Mouse (Mus musculus): ENCODE data around the gene Ankrd40. TPM values are rescaled to one million over a fixed set of nuclear protein-coding genes. Genes with fewer than 3 reads are reported as not detected.
A peak's percentile ranks its signal among the peaks of the same experiment; 100 is the strongest.

Ankrd40 gene
- total RNA-seq, 2 experiments from 2014 or later, result 12.2 to 22.2 TPM

DNA sequence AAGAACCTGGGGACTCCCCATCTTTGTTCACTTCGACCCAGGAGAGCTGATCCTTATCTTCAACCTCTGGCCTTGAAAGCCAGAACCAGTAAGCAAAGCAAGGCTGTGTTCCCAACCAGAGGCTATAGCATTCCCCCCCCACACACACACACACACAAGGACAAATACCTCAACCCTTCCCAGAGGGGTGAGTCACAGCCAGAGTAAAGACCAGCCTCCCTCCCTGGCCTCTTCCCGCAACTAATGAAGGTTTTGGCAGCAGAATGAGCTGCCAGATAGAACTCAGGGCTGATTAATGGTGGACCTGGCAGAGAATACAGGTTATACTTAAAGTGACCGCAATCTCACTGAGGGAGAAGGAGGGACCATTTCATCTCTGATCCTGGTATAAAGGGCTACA is 18.8 kb downstream of the Ankrd40 start:
- no peak for ATAC-seq (replicated peaks; ENCODE audit: low FRiP score, poor library complexity, severe bottlenecking)

DNA sequence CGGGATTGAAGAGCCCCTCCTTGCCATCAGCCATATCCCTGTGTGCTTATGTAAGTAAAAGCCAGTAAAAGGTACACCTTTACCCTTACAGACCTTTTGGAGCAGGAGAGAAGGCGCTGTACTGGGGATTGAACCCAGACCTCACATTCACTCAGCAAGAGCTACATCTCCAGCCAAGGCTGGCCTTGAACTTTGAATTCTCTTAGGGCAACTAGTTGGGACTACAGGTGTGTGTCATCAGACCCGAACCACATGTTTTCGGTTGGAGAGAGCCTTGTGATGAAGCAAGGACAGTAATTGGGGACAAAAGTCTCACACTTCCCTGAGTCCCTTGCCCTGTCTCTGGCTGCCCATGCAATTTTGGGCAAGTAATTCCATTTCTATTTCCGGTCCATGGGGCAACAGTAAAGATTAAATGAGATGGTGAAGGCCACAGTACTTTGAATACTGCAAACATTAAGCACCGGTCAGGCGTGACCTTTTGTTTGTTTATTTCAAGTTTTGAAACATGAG is 19.3 kb downstream of the Ankrd40 start:
- ATAC-seq (replicated peaks; ENCODE audit: low FRiP score, poor library complexity, severe bottlenecking), result no peak

DNA sequence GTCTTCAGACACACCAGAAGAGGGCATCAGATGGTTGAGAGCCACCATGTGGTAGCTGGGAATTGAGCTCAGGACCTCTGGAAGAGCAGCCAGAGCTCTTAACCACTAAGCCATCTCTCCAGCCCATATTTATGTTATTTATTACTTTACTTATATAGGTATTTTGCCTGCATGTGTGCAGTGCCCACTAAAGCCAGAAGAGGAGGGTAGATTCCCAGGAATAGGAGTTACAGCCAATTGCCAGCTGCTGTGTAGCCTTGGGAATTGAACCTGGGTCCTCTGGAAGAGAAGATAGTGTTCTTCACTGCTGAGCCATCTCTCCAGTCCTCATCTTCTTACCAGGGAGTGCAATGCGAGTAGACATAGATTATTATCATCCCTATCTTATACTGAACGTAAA is 22.0 kb downstream of the Ankrd40 start:
- no peak for ATAC-seq (replicated peaks; ENCODE audit: low FRiP score, poor library complexity, severe bottlenecking)

DNA sequence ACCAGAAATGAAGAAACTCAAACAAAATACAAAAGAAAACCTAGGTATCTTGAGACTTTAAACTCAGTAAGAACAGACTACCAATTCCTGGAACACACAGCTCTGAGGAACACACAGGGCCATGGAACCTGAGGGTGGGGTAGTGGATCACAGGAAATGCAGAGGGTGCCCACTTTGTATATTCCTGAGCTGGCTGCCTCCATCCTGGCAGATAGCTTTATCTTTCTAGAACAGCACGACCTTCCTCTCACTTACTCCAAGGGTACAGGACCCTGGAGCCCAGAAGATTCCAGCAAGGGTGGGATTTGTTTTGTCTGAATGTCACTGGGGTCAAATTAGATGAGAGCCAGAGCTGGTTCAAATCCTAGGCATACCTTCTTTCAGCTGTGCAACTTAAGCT is 22.5 kb downstream of the Ankrd40 start:
- ATAC-seq (replicated peaks; ENCODE audit: low FRiP score, poor library complexity, severe bottlenecking), result peak; percentile 55

DNA sequence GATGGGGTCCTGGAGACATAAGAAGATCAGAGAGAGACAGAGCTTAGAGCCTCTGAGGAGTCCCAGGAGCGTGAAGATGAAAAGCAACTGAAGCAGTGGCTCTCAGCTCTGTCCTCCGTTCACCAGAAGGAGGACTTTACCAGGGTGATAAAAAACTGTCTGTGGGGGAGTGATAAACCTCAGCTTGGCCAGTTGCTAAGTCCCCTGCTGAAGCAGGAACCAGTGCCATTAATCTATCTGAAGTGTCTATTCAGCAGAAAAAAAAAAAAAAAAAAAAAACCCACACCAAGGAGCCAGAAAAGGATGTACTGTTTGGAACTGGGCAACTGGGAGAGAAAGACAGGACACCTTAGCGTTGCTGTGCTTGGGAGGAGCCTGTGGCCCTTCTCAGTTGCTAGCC is 23.3 kb downstream of the Ankrd40 start:
- ATAC-seq (replicated peaks; ENCODE audit: low FRiP score, poor library complexity, severe bottlenecking), result peak; percentile 90

DNA sequence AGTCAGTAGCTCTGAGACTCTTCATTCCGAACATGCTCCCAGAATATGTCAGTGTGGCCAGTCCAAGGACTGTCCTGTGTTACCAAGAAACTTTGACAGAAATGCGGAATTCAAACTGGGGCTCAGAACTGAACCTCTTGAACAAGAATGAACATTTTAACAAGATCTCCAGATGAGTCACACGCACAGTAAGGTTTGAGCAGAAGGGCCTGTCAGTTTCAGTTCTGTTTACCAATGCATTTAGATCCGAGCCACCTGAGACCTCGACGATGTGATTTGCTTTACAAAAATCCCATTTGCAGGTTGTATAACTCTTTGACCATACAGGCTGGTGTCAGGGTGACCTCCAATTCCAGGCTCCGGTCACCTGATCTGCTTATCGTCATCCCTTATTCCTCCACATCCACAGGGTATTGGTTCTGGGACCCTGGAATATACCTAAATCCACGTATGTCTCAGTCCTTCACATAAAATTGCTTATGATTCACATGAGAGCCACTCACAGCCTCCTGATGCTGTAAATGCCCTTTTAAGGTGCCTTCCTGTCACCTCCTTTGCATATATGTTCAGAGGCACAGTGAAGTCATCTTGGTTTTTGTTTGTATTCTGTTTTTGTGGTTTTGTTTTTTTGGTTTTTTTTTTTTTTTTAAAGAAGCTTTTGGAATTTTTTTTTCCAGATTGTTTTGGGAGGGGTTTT is 27.9 kb downstream of the Ankrd40 start:
- ATAC-seq (replicated peaks; ENCODE audit: low FRiP score, poor library complexity, severe bottlenecking), result no peak

DNA sequence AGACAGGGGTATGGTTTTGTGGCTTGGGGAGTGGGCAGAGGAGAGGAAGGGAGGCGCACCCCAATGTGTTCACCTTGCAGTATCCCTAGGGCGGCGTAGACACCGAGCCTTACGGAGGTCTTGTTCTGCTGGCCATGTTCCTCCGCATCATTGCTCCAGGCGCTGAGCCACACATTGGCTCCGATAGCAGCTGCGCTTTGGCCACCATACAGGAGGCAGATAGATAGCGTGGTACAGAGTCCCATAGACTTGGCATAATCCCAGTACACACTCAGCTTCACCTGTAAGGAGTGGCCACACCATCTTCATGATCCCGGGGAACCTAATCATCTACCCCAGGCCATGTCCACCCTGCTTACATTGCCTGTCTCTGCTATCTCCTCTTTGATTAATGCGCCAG is 31.4 kb downstream of the Ankrd40 start:
- no peak for ATAC-seq (replicated peaks; ENCODE audit: low FRiP score, poor library complexity, severe bottlenecking)

DNA sequence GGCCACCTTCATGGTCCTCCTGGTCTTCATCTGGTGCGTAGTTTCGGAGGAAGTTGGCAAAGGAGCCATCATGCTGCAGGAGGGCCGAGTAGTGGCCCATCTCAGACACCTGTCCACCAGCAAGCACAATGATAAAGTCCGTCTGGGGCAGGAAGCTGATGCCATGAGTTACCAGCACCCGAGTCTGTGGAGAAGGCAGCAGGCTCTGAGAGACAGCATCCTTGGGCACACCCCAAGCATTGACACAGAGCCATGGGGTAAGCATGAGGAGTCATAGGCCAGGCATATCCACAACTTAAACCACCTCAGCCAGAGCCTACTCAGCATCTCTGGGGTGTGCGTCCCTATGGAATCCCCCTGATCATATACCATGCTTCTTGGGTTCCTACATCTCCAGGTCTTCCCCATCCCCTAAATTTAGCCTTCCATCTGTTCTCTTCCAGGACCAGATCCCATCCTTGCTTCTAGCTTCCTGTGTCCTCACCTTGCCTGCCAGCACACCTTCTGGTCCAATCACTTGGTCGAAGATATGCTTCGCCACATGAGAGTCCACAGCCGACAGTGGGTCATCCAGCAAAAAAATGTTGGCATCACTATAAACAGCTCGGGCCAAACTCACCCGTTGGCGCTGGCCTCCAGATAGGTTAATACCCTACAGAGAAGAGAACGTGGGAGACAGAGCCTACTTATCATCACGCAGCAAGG is 33.5 kb downstream of the Ankrd40 start:
- no peak for ATAC-seq (replicated peaks; ENCODE audit: low FRiP score, poor library complexity, severe bottlenecking)

DNA sequence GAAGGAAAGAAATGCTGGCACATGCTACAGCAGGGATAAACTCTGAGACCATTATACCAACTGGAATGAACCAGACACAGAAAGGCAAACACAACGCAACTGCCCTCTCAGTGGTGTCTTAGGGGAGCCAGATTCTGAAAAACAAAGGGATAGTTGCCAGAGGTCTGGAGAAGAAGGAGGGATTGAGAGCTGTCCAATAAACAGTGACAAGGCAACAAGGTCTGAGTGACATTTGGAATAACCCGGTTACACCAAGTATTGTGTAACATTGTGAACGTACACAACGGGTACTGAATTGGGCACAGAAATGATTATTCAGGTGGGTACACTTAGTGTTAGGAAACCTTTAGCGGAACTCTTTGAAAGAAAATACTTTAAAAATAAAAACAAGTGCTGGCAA is 34.3 kb downstream of the Ankrd40 start:
- no peak for ATAC-seq (replicated peaks; ENCODE audit: low FRiP score, poor library complexity, severe bottlenecking)

DNA sequence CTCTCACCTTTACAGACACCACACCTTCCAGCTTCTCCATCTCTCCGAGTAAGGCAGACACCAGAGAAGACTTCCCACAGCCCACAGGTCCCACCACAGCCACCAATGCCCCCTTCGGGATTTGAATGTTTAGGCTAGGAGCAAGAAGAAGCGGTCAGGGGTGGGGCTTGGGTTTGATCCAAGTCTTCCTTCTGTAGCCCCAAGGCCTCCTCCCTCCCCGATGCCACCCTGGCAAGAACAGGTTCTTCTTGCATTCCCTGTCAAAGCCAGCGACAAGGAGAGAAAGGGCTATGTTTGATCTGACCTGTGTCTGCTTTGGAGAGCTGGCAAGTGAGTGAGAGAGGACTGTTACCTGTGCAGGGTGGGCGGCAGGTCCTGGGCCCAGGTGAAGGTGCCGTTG is 35.9 kb downstream of the Ankrd40 start:
- no peak for ATAC-seq (replicated peaks; ENCODE audit: low FRiP score, poor library complexity, severe bottlenecking)

DNA sequence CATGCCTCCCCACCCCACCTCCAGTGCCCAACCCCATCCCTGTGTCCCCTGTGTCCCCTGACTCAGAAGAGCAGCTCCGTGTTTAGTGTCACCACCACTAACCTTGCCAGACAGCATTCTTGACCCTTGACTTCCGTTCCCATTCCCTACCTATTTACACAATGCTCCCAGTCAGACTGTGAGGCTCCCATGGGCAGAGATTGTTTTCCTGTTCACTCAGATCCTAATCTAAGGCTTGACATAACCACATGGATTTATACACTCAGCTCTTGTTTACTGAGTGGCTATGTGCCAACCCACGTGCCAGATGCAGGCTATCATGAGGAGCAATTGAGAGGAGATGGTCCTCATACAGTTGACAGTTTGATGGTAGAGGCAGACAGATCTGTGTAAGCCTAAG is 37.5 kb downstream of the Ankrd40 start:
- no peak for ATAC-seq (replicated peaks; ENCODE audit: low FRiP score, poor library complexity, severe bottlenecking)

DNA sequence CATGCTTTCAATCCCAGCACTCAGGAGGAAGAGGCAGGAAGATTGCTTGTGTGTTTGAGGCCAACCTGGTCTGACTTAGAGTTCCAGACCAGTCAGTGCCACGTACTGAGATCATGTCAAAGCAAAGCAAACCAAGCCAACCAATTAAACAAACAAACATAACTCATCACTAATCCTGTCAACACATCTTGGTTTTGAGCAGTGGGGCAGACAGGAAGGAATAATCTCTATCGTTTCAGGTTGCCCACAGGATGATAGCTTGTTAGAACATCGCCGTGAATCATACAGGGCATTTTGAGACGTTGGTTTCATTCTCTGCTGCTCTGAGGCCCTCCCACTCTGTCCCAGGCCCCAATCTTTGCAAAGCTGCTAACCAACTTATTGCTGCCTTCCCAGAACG is 42.2 kb downstream of the Ankrd40 start:
- ATAC-seq (replicated peaks; ENCODE audit: low FRiP score, poor library complexity, severe bottlenecking), result no peak

DNA sequence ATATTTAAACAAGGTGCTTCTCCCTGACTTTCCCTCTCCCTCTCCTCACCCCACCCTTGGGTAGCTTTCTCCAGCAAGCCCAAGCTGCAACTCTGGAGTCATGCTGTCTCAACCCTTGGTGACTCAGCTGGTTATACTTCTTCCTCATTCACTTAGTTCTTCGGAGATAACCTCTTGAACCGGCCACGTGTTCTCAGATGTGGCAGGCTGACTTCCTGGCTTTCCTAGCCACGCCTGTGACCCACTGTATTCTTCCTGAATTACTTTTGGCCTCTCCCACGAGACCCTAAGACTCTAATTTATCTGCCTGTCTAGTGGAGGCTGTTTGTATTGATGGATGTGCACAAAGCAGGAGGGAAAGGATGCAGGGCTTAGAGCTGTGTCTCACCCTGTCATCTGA is 43.0 kb downstream of the Ankrd40 start:
- no peak for ATAC-seq (replicated peaks; ENCODE audit: low FRiP score, poor library complexity, severe bottlenecking)

DNA sequence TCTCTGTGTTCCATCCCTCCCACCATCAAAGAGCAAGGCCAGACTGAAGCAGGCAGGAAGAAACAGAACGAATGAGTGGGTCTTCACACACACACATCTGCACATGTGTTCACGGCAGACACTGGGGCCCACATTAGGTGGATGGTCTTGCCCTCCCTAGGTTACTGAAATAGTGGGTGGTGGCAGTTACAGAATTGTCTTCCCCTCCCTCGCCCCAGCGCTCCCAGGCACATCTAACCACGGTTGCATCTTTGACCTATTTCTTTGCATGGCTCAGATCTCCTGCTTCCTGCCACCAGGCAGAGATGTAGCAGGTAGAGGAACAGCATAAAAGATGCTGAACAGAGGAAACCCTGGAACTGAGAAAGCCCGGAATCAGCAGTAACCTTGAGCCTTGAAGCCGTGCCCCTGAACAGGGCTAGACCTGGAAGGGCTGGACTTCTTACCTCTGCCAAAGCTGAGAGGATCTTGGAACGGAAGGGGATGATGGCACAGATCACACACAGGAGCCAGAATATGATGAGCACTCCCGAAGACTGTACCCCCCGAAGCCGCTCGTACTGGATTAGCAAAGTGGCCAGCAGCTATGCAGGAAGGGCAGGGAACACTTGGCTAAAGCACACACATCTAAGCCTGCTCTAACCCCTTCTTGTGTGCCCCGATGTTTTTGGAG is 46.6 kb downstream of the Ankrd40 start:
- ATAC-seq (replicated peaks; ENCODE audit: low FRiP score, poor library complexity, severe bottlenecking), result no peak

DNA sequence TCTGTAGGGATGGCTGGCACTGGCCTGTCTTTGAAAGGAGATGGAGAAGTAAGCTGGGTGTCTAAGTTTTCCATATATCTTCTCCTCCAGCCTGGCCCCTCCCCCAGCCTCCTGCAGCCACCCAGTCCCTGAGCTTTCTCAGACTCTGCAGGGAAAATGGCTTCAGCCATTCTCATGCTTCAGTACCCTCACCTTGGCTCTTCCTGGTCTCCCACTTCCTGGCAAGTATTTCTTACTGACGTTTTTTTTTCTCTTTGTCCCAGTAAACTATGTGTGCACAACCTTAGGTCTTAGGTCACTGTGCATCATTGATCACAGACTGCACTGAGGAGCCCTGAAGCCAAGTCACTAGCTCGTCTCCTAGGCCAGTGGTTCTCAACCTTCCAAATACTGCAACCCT is 51.3 kb downstream of the Ankrd40 start:
- ATAC-seq (replicated peaks; ENCODE audit: low FRiP score, poor library complexity, severe bottlenecking), result no peak

DNA sequence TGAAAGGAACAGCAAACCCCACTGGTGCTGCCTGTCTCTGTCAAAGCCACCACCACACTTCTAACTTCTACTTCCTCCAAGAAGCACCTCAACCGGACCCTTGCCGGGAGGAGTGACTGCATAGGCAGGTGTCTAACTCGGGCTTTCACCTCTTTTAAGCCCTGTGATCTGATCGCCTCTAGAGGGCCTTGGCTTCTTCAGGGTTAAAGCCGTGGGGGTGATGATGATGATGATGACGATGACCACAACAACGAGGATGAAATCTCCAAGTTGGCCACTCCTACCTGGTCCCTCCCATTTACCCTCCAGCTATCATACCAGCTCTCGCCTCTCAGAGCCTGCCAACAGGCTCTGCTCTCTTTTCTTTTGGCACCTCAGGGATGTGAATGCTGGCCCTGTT is 51.9 kb downstream of the Ankrd40 start:
- ATAC-seq (replicated peaks; ENCODE audit: low FRiP score, poor library complexity, severe bottlenecking), result no peak

DNA sequence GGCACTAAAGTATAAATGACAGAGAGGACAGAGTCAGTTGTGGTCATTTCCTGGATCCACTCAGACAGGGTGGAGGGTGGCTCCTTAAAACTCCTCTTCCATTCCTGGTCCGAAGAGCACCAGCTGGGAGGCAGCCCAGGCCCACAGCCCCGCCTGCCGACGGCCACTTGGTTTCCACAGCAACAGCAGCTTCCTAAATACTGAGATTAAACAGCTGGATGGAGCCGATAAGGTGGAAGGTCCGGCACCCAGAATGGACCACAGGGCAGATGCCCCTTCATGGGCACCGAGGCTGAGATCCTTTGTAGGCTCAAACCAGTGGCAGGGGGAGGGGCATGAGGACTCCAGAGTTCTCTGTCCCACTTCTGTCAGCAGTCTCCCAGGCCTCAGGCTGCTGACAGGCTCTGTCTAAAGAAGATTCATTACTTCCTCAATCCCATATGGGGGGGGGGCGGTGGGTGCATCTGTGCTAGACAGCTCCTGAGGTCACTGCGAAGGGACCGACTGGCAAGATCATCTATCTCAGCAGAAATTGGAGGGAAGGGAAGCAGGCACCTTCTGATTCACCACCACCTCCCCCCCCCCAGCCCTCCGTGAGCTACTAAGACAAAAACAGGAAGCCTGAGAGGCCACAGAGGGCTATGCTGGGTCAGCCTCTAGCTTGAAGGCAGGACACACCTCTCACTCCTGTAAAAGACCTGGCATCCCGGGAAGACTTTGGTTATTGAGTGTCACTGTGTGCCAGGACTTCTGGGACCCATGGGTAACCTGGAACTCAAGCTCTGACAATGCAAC is 58.4 kb downstream of the Ankrd40 start:
- ATAC-seq (replicated peaks; ENCODE audit: low FRiP score, poor library complexity, severe bottlenecking), result no peak

DNA sequence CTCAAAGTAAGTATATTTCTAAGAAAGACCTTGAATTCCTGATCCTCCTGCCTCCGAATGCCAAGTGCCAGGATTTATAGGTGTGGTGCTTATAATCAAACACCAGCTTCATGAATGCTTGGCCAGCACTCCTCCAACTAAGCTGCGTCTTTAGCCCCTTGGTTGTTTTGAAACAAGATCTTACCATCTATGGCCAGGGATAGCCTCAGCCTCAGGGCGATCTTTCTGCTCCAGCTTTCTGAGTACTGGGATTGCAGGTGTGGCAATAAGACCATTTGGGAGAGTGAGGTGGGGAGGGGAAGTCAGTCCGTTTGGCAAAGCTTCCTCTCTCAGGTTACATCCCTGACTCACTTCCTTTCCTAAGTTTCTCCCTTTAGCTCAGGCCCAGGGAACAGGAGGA is 60.0 kb downstream of the Ankrd40 start:
- ATAC-seq (replicated peaks; ENCODE audit: low FRiP score, poor library complexity, severe bottlenecking), result no peak

DNA sequence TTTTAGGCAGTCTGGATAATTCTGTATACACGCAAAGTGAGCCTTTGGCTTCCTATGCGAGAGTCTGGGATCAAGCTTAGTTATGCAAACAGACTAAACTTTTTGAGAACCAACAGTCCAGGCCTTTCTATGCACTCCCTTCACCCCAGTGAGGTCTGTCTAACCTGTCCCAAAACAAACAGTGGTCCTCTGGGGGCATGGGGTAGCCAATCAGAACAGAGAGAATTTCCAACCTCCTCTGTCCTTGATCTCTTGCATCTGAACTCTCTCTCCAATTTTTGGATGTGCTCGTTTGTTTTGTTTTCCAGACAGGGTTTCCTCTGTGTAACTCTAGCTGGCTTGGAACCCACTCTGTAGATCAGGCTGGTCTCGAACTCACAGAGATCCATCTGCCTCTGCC is 61.2 kb downstream of the Ankrd40 start:
- ATAC-seq (replicated peaks; ENCODE audit: low FRiP score, poor library complexity, severe bottlenecking), result no peak

DNA sequence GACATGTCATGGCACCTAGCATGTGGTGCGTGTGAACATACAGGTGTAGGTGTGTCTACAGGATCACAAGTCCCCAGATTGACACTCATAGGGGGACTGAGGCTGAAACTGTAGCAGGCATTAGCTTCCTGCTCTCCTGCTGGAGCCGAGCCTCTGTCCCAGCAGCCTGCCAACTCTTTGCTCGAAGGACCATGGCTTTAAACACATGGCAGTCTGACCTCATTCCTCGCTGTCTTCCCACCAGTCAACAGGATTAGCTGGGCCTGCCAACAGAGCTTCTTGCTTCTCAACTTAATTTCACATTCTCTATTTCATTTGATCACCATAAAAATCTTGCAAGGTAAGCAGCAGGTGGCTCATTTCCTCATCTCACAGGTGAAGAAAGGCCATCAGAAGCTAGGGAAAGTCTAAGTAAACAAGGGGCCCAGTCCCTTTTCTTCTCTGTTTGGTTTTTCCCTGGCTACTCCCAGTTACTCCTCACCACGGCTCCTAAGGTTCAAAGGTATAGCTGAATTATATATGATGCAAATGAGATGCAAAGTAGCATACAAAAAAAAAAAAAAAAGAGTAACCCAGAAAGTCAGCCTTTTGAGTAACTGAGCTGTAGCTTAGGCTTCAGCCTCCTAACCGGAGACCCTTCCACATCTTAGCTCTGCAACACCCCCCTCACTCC is 62.1 kb downstream of the Ankrd40 start:
- no peak for ATAC-seq (replicated peaks; ENCODE audit: low FRiP score, poor library complexity, severe bottlenecking)

All from erythroid progenitor cell, adult 5-6 weeks (primary cell).